Mouse (Mus musculus): ENCODE data around the gene Usp1. TPM values are rescaled to one million over a fixed set of nuclear protein-coding genes. Genes with fewer than 3 reads are reported as not detected.

Usp1 gene
- 20.2 TPM for polyA plus RNA-seq (2015; fragmentation: Illumina TruSeq; extraction: RNeasy Lipid Tissue Mini Kit (QIAGEN cat#74804); ENCODE audit: low read depth, low replicate concordance)

GRCm38 (mm10) chr4:98923568-98924070, at the start of gene Usp1:
Gene Usp1 (plus strand): TSS chr4:98923810.

Other genes starting within 250 kb of the Usp1 start
- gene L1td1, start 197.1 kb upstream of the Usp1 start, polyA plus RNA-seq (2015; fragmentation: Illumina TruSeq; extraction: RNeasy Lipid Tissue Mini Kit (QIAGEN cat#74804); ENCODE audit: low read depth, low replicate concordance): not detected
- 3.6 TPM for gene Kank4, start 106.3 kb upstream of the Usp1 start, polyA plus RNA-seq (2015; fragmentation: Illumina TruSeq; extraction: RNeasy Lipid Tissue Mini Kit (QIAGEN cat#74804); ENCODE audit: low read depth, low replicate concordance)
- not detected for gene I0C0044D17Rik, start 100.0 kb upstream of the Usp1 start, polyA plus RNA-seq (2015; fragmentation: Illumina TruSeq; extraction: RNeasy Lipid Tissue Mini Kit (QIAGEN cat#74804); ENCODE audit: low read depth, low replicate concordance)
- gene Angptl3, start 107.1 kb downstream of the Usp1 start, polyA plus RNA-seq (2015; fragmentation: Illumina TruSeq; extraction: RNeasy Lipid Tissue Mini Kit (QIAGEN cat#74804); ENCODE audit: low read depth, low replicate concordance): 1.2 TPM
- gene Dock7, start 197.1 kb downstream of the Usp1 start, polyA plus RNA-seq (2015; fragmentation: Illumina TruSeq; extraction: RNeasy Lipid Tissue Mini Kit (QIAGEN cat#74804); ENCODE audit: low read depth, low replicate concordance): 28.3 TPM

Data from brain, adult 10 weeks (tissue).